Mouse (Mus musculus) left cerebral cortex, postnatal 14 days (tissue): Measurements from ENCODE around the gene Mybphl. TPM values are rescaled to one million over a fixed set of nuclear protein-coding genes. Genes with fewer than 3 reads are reported as not detected.

Experiments used
- total RNA-seq, 2 experiments: library from RNA; stranded (reverse); gene quantifications; 2 replicates each; pipeline ENCODE4 v1.2.3; 2021

Mybphl gene
- total RNA-seq, 2 experiments from 2014 or later, result 0.55 TPM; not detected in 1

Other genes starting within 250 kb of the Mybphl start
- 10 to 100 TPM; 31.1 to 34.1 TPM for gene Gnai3, start 218.8 kb upstream of the Mybphl start, total RNA-seq
- gene Gpr61, start 210.0 kb upstream of the Mybphl start, total RNA-seq, result 10 to 100 TPM; 19.7 to 21.0 TPM
- 10 to 100 TPM; 55.3 to 57.7 TPM for gene Amigo1, start 178.6 kb upstream of the Mybphl start, total RNA-seq
- 10 to 100 TPM; 13.7 to 14.7 TPM for gene Cyb561d1, start 163.7 kb upstream of the Mybphl start, total RNA-seq
- gene Atxn7l2, start 154.0 kb upstream of the Mybphl start, total RNA-seq, result 10 to 100 TPM; 22.5 to 23.0 TPM
- 1 to 10 TPM; 1.1 to 1.3 TPM for gene Sypl2, start 138.3 kb upstream of the Mybphl start, total RNA-seq
- gene Psma5, start 108.0 kb upstream of the Mybphl start, total RNA-seq, result 10 to 100 TPM; 83.4 to 89.6 TPM
- 100 to 1,000 TPM; 245 to 264 TPM for gene Sort1, start 80.8 kb upstream of the Mybphl start, total RNA-seq
- 10 to 100 TPM; 14.7 to 15.8 TPM for gene Psrc1, start 18.9 kb downstream of the Mybphl start, total RNA-seq
- 100 to 1,000 TPM; 182 to 194 TPM for gene Celsr2, start 50.6 kb downstream of the Mybphl start, total RNA-seq
- 100 to 1,000 TPM; 198 to 206 TPM for gene Sars, start 80.3 kb downstream of the Mybphl start, total RNA-seq
- 1 to 10 TPM; 1.4 to 1.8 TPM for gene 1700013F07Rik, start 169.2 kb downstream of the Mybphl start, total RNA-seq
- 10 to 100 TPM; 26.9 to 31.9 TPM for gene 5330417C22Rik, start 171.6 kb downstream of the Mybphl start, total RNA-seq
- 10 to 100 TPM; 36.3 to 39.0 TPM for gene Tmem167b, start 197.6 kb downstream of the Mybphl start, total RNA-seq
- gene Taf13, start 206.8 kb downstream of the Mybphl start, total RNA-seq, result 10 to 100 TPM; 30.2 to 36.0 TPM
- gene Wdr47, start 226.4 kb downstream of the Mybphl start, total RNA-seq, result 100 to 1,000 TPM; 131 to 147 TPM